Mouse (Mus musculus): ENCODE measurements at regions not wholly inside any gene's neighbourhood (a gene's known extent, or its start where the extent isn't known, plus 50 kb on each side); places are given as distances from the start of the nearest gene placed in this dataset.

GRCm38 (mm10) chr12:27085890-27086289 lies 256.5 kb downstream of the Sox11 start:
- TF ChIP-seq POLR2A (IDR thresholded peaks at IDR 0.05; ENCODE audit: low read depth, low read length) (no peak), POLR2AphosphoS2 (IDR thresholded peaks at IDR 0.05; ENCODE audit: low read depth, low read length) (no peak), CTCF (conservative IDR thresholded peaks at IDR 0.05 in 1 of 2, IDR thresholded peaks at IDR 0.05 in 1 of 2; ENCODE audit: low read depth in 2 of 2, low read length in 2 of 2) (no peak), USF2 (conservative IDR thresholded peaks at IDR 0.05; ENCODE audit: low read depth, low read length) (no peak), TBP (conservative IDR thresholded peaks at IDR 0.05; ENCODE audit: low read depth, low read length) (no peak), SMC3 (IDR thresholded peaks at IDR 0.05; ENCODE audit: low read depth, low read length) (no peak), ZMIZ1 (IDR thresholded peaks at IDR 0.05; ENCODE audit: low read depth, low read length) (no peak), UBTF (IDR thresholded peaks at IDR 0.05; ENCODE audit: low read depth, low read length) (no peak), KAT2A (IDR thresholded peaks at IDR 0.05; ENCODE audit: insufficient replicate concordance, low read length) (no peak), HCFC1 (IDR thresholded peaks at IDR 0.05; ENCODE audit: low read depth, low read length) (no peak), ETS1 (conservative IDR thresholded peaks at IDR 0.05; ENCODE audit: low read depth, low read length) (no peak), MAFK (IDR thresholded peaks at IDR 0.05; ENCODE audit: insufficient replicate concordance, low read length) (no peak)
